Mouse (Mus musculus) kidney, embryonic 14.5 days (tissue): ENCODE data around the gene Mef2c. TPM values are rescaled to one million over a fixed set of nuclear protein-coding genes. Genes with fewer than 3 reads are reported as not detected.

Experiments used
- ATAC-seq: fragments of 200-750 bp; cut with Nextera tagmentation; 2 replicates; pipeline ENCODE4 v1.8.0; 2017; ENCODE audit warnings: moderate number of reproducible peaks, mild to moderate bottlenecking, moderate TSS enrichment, moderate library complexity; ENCODE audit not compliant: low FRiP score, low TSS enrichment
- H3K27ac ChIP-seq: fragments of 300-500 bp; sonication (generic); 2 replicates; pipeline ENCODE4 v1.5.1; 2014; ENCODE audit warnings: low read depth, mild to moderate bottlenecking, low read length, moderate library complexity, mixed read lengths
- H3K27me3 ChIP-seq: fragments of 300-500 bp; sonication (generic); 2 replicates; pipeline ENCODE4 v1.6.1; 2014; ENCODE audit warnings: mild to moderate bottlenecking, low read length; ENCODE audit not compliant: control insufficient read depth, insufficient read depth
- H3K36me3 ChIP-seq: fragments of 300-500 bp; sonication (generic); 2 replicates; pipeline ENCODE4 v1.6.1; 2014; ENCODE audit warnings: low read length, mixed read lengths; ENCODE audit not compliant: control insufficient read depth, insufficient read depth
- H3K4me1 ChIP-seq: fragments of 300-500 bp; sonication (generic); 2 replicates; pipeline ENCODE4 v1.6.1; 2014; ENCODE audit warnings: low read length, mixed read lengths; ENCODE audit not compliant: control insufficient read depth, insufficient read depth
- H3K4me2 ChIP-seq: fragments of 300-500 bp; sonication (generic); replicated peaks from 2 replicates; pipeline ENCODE4 v1.6.1; 2014; ENCODE audit warnings: low read depth, mild to moderate bottlenecking, low read length
- H3K4me3 ChIP-seq: fragments of 300-500 bp; sonication (generic); 2 replicates; pipeline ENCODE4 v1.5.1; 2014; ENCODE audit warnings: mild to moderate bottlenecking, low read length
- H3K9ac ChIP-seq: fragments of 300-500 bp; sonication (generic); 2 replicates; pipeline ENCODE4 v1.6.1; 2014; ENCODE audit warnings: low read depth, mild to moderate bottlenecking, low read length, moderate library complexity
- H3K9me3 ChIP-seq: fragments of 300-500 bp; sonication (generic); 2 replicates; pipeline ENCODE4 v1.6.1; 2016; ENCODE audit warnings: low read length; ENCODE audit not compliant: control insufficient read depth
- WGBS: fragments of 180-500 bp; shearing (Covaris S2); extraction: QIAGEN DNeasy Blood & Tissue Kit; methylation state at CpG from one replicate; pipeline ENCODE4 v1.1.7; 2014; 5-methylcytosine and 5-hydroxymethylcytosine counted together
- polyA plus RNA-seq: library from polyadenylated mRNA; unstranded; fragments of >200 nt; fragmentation: Nextera tagmentation; extraction: Ambion mirVana; gene quantifications from 2 replicates; pipeline ENCODE4 v1.2.1, GENCODE M21; 2014

Gene Mef2c
- polyA plus RNA-seq, 1 experiment from 2014 or later, result 54.8 TPM

- no peaks in the 10 kb centered on the region for H3K36me3 ChIP-seq
- no peaks in the 10 kb centered on the region for H3K27me3 ChIP-seq
- H3K4me3 ChIP-seq, result no peak overlapping the region
- H3K9me3 ChIP-seq, result no peaks in the 10 kb centered on the region
- no peak overlapping the region for H3K9ac ChIP-seq
- no peak for ATAC-seq
- no peak overlapping the region for H3K4me2 ChIP-seq
- whole genome bisulfite sequencing, result 60% methylated on average over 4 of the region's 4 CpGs
- no peaks in the 10 kb centered on the region for H3K4me1 ChIP-seq
- no peak overlapping the region for H3K27ac ChIP-seq
Measured at GRCm38 (mm10) chr13:83573327-83573726, 69.5 kb downstream of the Mef2c start.

- Histone ChIP-seq H3K4me2 (no peak overlapping the region), H3K27me3 (no peaks in the 10 kb centered on the region), H3K4me3 (no peak overlapping the region), H3K4me1 (no peaks in the 10 kb centered on the region), H3K9ac (no peak overlapping the region), H3K27ac (no peak overlapping the region), H3K9me3 (no peaks in the 10 kb centered on the region), H3K36me3 (no peaks in the 10 kb centered on the region)
- WGBS, result 49% methylated on average over 8 of the region's 8 CpGs
- ATAC-seq, result no peak
Measured at GRCm38 (mm10) chr13:83573855-83574583, 70.2 kb downstream of the Mef2c start.

GRCm38 (mm10) chr13:83574866-83575265 lies 71.0 kb downstream of the Mef2c start:
- Histone ChIP-seq H3K9me3 (no peaks in the 10 kb centered on the region), H3K27ac (no peak overlapping the region), H3K4me2 (no peak overlapping the region), H3K4me1 (no peaks in the 10 kb centered on the region), H3K4me3 (no peak overlapping the region), H3K27me3 (no peaks in the 10 kb centered on the region), H3K9ac (no peak overlapping the region), H3K36me3 (no peaks in the 10 kb centered on the region)
- no peak for ATAC-seq
- 74% methylated on average over 8 of the region's 8 CpGs for WGBS

GRCm38 (mm10) chr13:83579410-83579809 lies 75.6 kb downstream of the Mef2c start:
- Histone ChIP-seq H3K4me1 (no peaks in the 10 kb centered on the region), H3K4me3 (no peak overlapping the region), H3K9me3 (no peaks in the 10 kb centered on the region), H3K9ac (no peak overlapping the region), H3K27me3 (no peaks in the 10 kb centered on the region), H3K4me2 (no peak overlapping the region), H3K36me3 (no peaks in the 10 kb centered on the region), H3K27ac (no peak overlapping the region)
- ATAC-seq, result no peak
- 92% methylated on average over 3 of the region's 3 CpGs for WGBS

- WGBS, result 84% methylated on average over 5 of the region's 5 CpGs
- no peaks in the 10 kb centered on the region for H3K9me3 ChIP-seq
- H3K4me1 ChIP-seq, result no peaks in the 10 kb centered on the region
- H3K4me3 ChIP-seq, result no peak overlapping the region
- no peak overlapping the region for H3K27ac ChIP-seq
- H3K4me2 ChIP-seq, result no peak overlapping the region
- no peak overlapping the region for H3K9ac ChIP-seq
- no peaks in the 10 kb centered on the region for H3K36me3 ChIP-seq
- no peaks in the 10 kb centered on the region for H3K27me3 ChIP-seq
- ATAC-seq, result no peak
Measured at GRCm38 (mm10) chr13:83580856-83581255, 77.0 kb downstream of the Mef2c start.

GRCm38 (mm10) chr13:83582564-83582963 lies 78.7 kb downstream of the Mef2c start:
- Histone ChIP-seq H3K9me3 (no peaks in the 10 kb centered on the region), H3K9ac (no peak overlapping the region), H3K36me3 (no peaks in the 10 kb centered on the region), H3K4me3 (no peak overlapping the region), H3K27ac (no peak overlapping the region), H3K4me1 (no peaks in the 10 kb centered on the region), H3K4me2 (no peak overlapping the region), H3K27me3 (no peaks in the 10 kb centered on the region)
- WGBS, result 81% methylated on average over 1 of the region's 1 CpGs
- no peak for ATAC-seq

GRCm38 (mm10) chr13:83583881-83584280 lies 80.0 kb downstream of the Mef2c start:
- no peaks in the 10 kb centered on the region for H3K4me1 ChIP-seq
- ATAC-seq, result no peak
- no peaks in the 10 kb centered on the region for H3K36me3 ChIP-seq
- WGBS, result 89% methylated on average over 4 of the region's 4 CpGs
- H3K9me3 ChIP-seq, result no peaks in the 10 kb centered on the region
- no peak overlapping the region for H3K4me2 ChIP-seq
- H3K4me3 ChIP-seq, result no peak overlapping the region
- H3K27ac ChIP-seq, result no peak overlapping the region
- no peak overlapping the region for H3K9ac ChIP-seq
- no peaks in the 10 kb centered on the region for H3K27me3 ChIP-seq

- Histone ChIP-seq H3K36me3 (no peaks in the 10 kb centered on the region), H3K9me3 (no peaks in the 10 kb centered on the region), H3K4me1 (no peaks in the 10 kb centered on the region), H3K4me2 (no peak overlapping the region), H3K27me3 (no peaks in the 10 kb centered on the region), H3K9ac (no peak overlapping the region), H3K4me3 (no peak overlapping the region), H3K27ac (no peak overlapping the region)
- ATAC-seq, result no peak
- WGBS, result 89% methylated on average over 5 of the region's 5 CpGs
Measured at GRCm38 (mm10) chr13:83585359-83585758, 81.5 kb downstream of the Mef2c start.

GRCm38 (mm10) chr13:83588186-83588585 lies 84.4 kb downstream of the Mef2c start:
- Histone ChIP-seq H3K36me3 (no peaks in the 10 kb centered on the region), H3K9me3 (no peaks in the 10 kb centered on the region), H3K9ac (no peak overlapping the region), H3K27ac (no peak overlapping the region), H3K4me2 (no peak overlapping the region), H3K4me3 (no peak overlapping the region), H3K27me3 (no peaks in the 10 kb centered on the region), H3K4me1 (no peaks in the 10 kb centered on the region)
- WGBS, result 82% methylated on average over 2 of the region's 2 CpGs
- no peak for ATAC-seq
